Mouse (Mus musculus) midbrain, postnatal 0 days (tissue): ENCODE results near the gene Il10ra. TPM values are rescaled to one million over a fixed set of nuclear protein-coding genes. Genes with fewer than 3 reads are reported as not detected.

Source experiments
- ATAC-seq: fragments of 200-750 bp; cut with Nextera tagmentation; 2 replicates; pipeline ENCODE4 v1.8.0; 2017; ENCODE audit warnings: moderate number of reproducible peaks, mild to moderate bottlenecking, moderate TSS enrichment, moderate library complexity; ENCODE audit not compliant: low FRiP score
- DNase-seq: peaks from one replicate; pipeline ENCODE4 v3.0.0-alpha.2; 2015; ENCODE audit warnings: low spot score
- H3K27ac ChIP-seq: fragments of 300-500 bp; sonication (generic); 2 replicates; pipeline ENCODE4 v1.5.1; 2014; ENCODE audit warnings: low read depth, mild to moderate bottlenecking, low read length, mixed read lengths
- H3K27me3 ChIP-seq: fragments of 300-500 bp; sonication (generic); 2 replicates; pipeline ENCODE4 v1.6.1; 2014; ENCODE audit warnings: low read length, control low read depth, mixed read lengths; ENCODE audit not compliant: insufficient read depth
- H3K36me3 ChIP-seq: fragments of 300-500 bp; sonication (generic); 2 replicates; pipeline ENCODE4 v1.6.1; 2014; ENCODE audit warnings: low read length, control low read depth, mixed read lengths; ENCODE audit not compliant: insufficient read depth
- H3K4me1 ChIP-seq: fragments of 300-500 bp; sonication (generic); 2 replicates; pipeline ENCODE4 v1.6.1; 2014; ENCODE audit warnings: mild to moderate bottlenecking, control low read depth, antibody characterized with exemption, low read length, mixed read lengths; ENCODE audit not compliant: insufficient read depth
- H3K4me2 ChIP-seq: fragments of 300-500 bp; sonication (generic); 2 replicates; pipeline ENCODE4 v1.6.1; 2014; ENCODE audit warnings: low read depth, mild to moderate bottlenecking, low read length, mixed read lengths; ENCODE audit not compliant: poor library complexity, severe bottlenecking
- H3K4me3 ChIP-seq: fragments of 300-500 bp; sonication (generic); 2 replicates; pipeline ENCODE4 v1.5.1; 2014; ENCODE audit warnings: low read depth, mild to moderate bottlenecking, low read length, moderate library complexity
- H3K9ac ChIP-seq: fragments of 300-500 bp; sonication (generic); replicated peaks from 2 replicates; pipeline ENCODE4 v1.6.1; 2014; ENCODE audit warnings: mild to moderate bottlenecking, low read length, moderate library complexity, mixed read lengths; ENCODE audit not compliant: poor library complexity, severe bottlenecking
- H3K9me3 ChIP-seq: fragments of 300-500 bp; sonication (generic); 2 replicates; pipeline ENCODE4 v1.6.1; 2016; ENCODE audit warnings: low read length, control low read depth
- CTCF ChIP-seq: IDR thresholded peaks from 2 replicates; pipeline ENCODE4 v1.5.1; 2016; ENCODE audit warnings: antibody characterized with exemption, mild to moderate bottlenecking
- WGBS: fragments of 180-500 bp; shearing (Covaris S2); extraction: QIAGEN DNeasy Blood & Tissue Kit; methylation state at CpG from one replicate; pipeline ENCODE4 v1.1.7; 2014; 5-methylcytosine and 5-hydroxymethylcytosine counted together
- polyA plus RNA-seq: library from polyadenylated mRNA; unstranded; fragments of >200 nt; fragmentation: Nextera tagmentation; extraction: Ambion mirVana; gene quantifications from 2 replicates; pipeline ENCODE4 v1.2.1, GENCODE M21; 2015
- total RNA-seq: library from RNA; depleted of rRNA; stranded (reverse); fragments of >200 nt; gene quantifications from 2 replicates; pipeline ENCODE4 v1.2.3, GENCODE M21; 2014

The Il10ra gene
- total and polyA plus RNA-seq, 2 experiments from 2014 or later: 0.81 to 1.4 TPM

GRCm38 (mm10) chr9:45250306-45250705 lies 18.6 kb downstream of the Il10ra start:
- no peak overlapping the region for H3K27ac ChIP-seq
- no peaks in the 10 kb centered on the region for H3K36me3 ChIP-seq
- no peaks in the 10 kb centered on the region for H3K27me3 ChIP-seq
- no peak overlapping the region for H3K4me2 ChIP-seq
- no peaks in the 10 kb centered on the region for H3K9me3 ChIP-seq
- no peak overlapping the region for H3K4me3 ChIP-seq
- TF ChIP-seq CTCF: no peak
- H3K9ac ChIP-seq: no peak overlapping the region
- WGBS: 88% methylated on average over 7 of the region's 7 CpGs
- DNase-seq (no peak), ATAC-seq (no peak)
- H3K4me1 ChIP-seq: no peaks in the 10 kb centered on the region

- Histone ChIP-seq H3K4me2 (no peak overlapping the region), H3K36me3 (no peaks in the 10 kb centered on the region), H3K9me3 (no peaks in the 10 kb centered on the region), H3K27me3 (no peaks in the 10 kb centered on the region), H3K27ac (no peak overlapping the region), H3K4me3 (no peak overlapping the region), H3K9ac (no peak overlapping the region), H3K4me1 (no peaks in the 10 kb centered on the region)
- no peak for ATAC-seq
- DNase-seq: no peak
- no peak for TF ChIP-seq CTCF
- 71% methylated on average over 2 of the region's 2 CpGs for WGBS
These were observed 21.4 kb downstream of the Il10ra start for GRCm38 (mm10) chr9:45247536-45247935.

- WGBS: 87% methylated on average over 6 of the region's 6 CpGs
- H3K36me3 ChIP-seq: no peaks in the 10 kb centered on the region
- no peak overlapping the region for H3K9ac ChIP-seq
- H3K9me3 ChIP-seq: no peaks in the 10 kb centered on the region
- ATAC-seq: no peak
- H3K4me1 ChIP-seq: no peaks in the 10 kb centered on the region
- no peak for DNase-seq
- no peak overlapping the region for H3K4me3 ChIP-seq
- H3K27me3 ChIP-seq: no peaks in the 10 kb centered on the region
- no peak overlapping the region for H3K4me2 ChIP-seq
- no peak overlapping the region for H3K27ac ChIP-seq
- TF ChIP-seq CTCF: no peak
These were observed 22.9 kb downstream of the Il10ra start for GRCm38 (mm10) chr9:45246060-45246459.

- H3K4me2 ChIP-seq: no peak overlapping the region
- H3K27ac ChIP-seq: no peak overlapping the region
- H3K9ac ChIP-seq: no peak overlapping the region
- no peaks in the 10 kb centered on the region for H3K27me3 ChIP-seq
- ATAC-seq (no peak), DNase-seq (no peak)
- TF ChIP-seq CTCF: no peak
- no peaks in the 10 kb centered on the region for H3K4me1 ChIP-seq
- WGBS: 92% methylated on average over 1 of the region's 1 CpGs
- no peak overlapping the region for H3K4me3 ChIP-seq
- H3K36me3 ChIP-seq: no peaks in the 10 kb centered on the region
- H3K9me3 ChIP-seq: no peaks in the 10 kb centered on the region
These were observed 23.5 kb downstream of the Il10ra start for GRCm38 (mm10) chr9:45245432-45245831.

GRCm38 (mm10) chr9:45241397-45241796 lies 27.6 kb downstream of the Il10ra start:
- no peak overlapping the region for H3K4me3 ChIP-seq
- no peak for TF ChIP-seq CTCF
- WGBS: 71% methylated on average over 5 of the region's 5 CpGs
- ATAC-seq: no peak
- H3K4me1 ChIP-seq: no peaks in the 10 kb centered on the region
- H3K36me3 ChIP-seq: no peaks in the 10 kb centered on the region
- no peak for DNase-seq
- no peak overlapping the region for H3K9ac ChIP-seq
- H3K4me2 ChIP-seq: no peak overlapping the region
- H3K27me3 ChIP-seq: no peaks in the 10 kb centered on the region
- no peak overlapping the region for H3K27ac ChIP-seq
- no peaks in the 10 kb centered on the region for H3K9me3 ChIP-seq

- no peaks in the 10 kb centered on the region for H3K27me3 ChIP-seq
These were observed 32.2 kb downstream of the Il10ra start for GRCm38 (mm10) chr9:45236744-45237143.

More at GRCm38 (mm10) chr9:45236744-45237143, 32.2 kb downstream of the Il10ra start:
- Histone ChIP-seq H3K4me2 (no peak overlapping the region), H3K9me3 (no peaks in the 10 kb centered on the region), H3K27ac (no peak overlapping the region), H3K9ac (no peak overlapping the region), H3K4me3 (no peak overlapping the region), H3K4me1 (no peaks in the 10 kb centered on the region), H3K36me3 (no peaks in the 10 kb centered on the region)
- TF ChIP-seq CTCF: no peak
- WGBS: 56% methylated on average over 7 of the region's 7 CpGs
- DNase-seq (no peak), ATAC-seq (no peak)
